Mouse (Mus musculus) brain, embryonic 14.5 days (tissue): ENCODE measurements at regions not wholly inside any gene's neighbourhood (a gene's known extent, or its start where the extent isn't known, plus 50 kb on each side); places are given as distances from the start of the nearest gene placed in this dataset.

Source experiments
- CTCF ChIP-seq: fragments of 200-500 bp; IDR thresholded peaks from 2 replicates; pipeline ENCODE4 v1.5.1; 2012; ENCODE audit warnings: inconsistent platforms, mild to moderate bottlenecking, moderate library complexity, borderline replicate concordance; ENCODE audit not compliant: insufficient read depth, insufficient read length; ENCODE audit errors: extremely low read depth
- POLR2A ChIP-seq: fragments of 200-500 bp; IDR thresholded peaks from 2 replicates; pipeline ENCODE4 v1.6.1; 2012; ENCODE audit warnings: mild to moderate bottlenecking, inconsistent platforms, borderline replicate concordance; ENCODE audit not compliant: poor library complexity, insufficient read depth, insufficient read length, severe bottlenecking; ENCODE audit errors: extremely low read depth

GRCm38 (mm10) chr1:28045695-28046094, 734.4 kb downstream of the Gm597 start:
- TF ChIP-seq CTCF (no peak), POLR2A (no peak)
